Mouse (Mus musculus) kidney, embryonic 16.5 days (tissue): ENCODE measurements around the gene Abcb4. TPM values are rescaled to one million over a fixed set of nuclear protein-coding genes. Genes with fewer than 3 reads are reported as not detected.
A peak's percentile ranks its signal among the peaks of the same experiment; 100 is the strongest.
"Not testable (repeated sequence)": the region's sequence is repeated elsewhere in the genome, so short reads cannot be mapped to it uniquely, and the experiment has no call there.

Source experiments
- ATAC-seq: fragments of 200-750 bp; cut with Nextera tagmentation; 2 replicates; pipeline ENCODE4 v1.8.0; 2017; ENCODE audit warnings: moderate TSS enrichment; ENCODE audit not compliant: low FRiP score, low TSS enrichment
- H3K27ac ChIP-seq: fragments of 300-500 bp; sonication (generic); 2 replicates; pipeline ENCODE4 v1.5.1; 2014; ENCODE audit warnings: low read length
- H3K27me3 ChIP-seq: fragments of 300-500 bp; sonication (generic); 2 replicates; pipeline ENCODE4 v1.6.1; 2014; ENCODE audit warnings: low read length, control low read depth, mixed read lengths; ENCODE audit not compliant: insufficient read depth
- H3K36me3 ChIP-seq: fragments of 300-500 bp; sonication (generic); 2 replicates; pipeline ENCODE4 v1.6.1; 2014; ENCODE audit warnings: low read length, control low read depth, mixed read lengths; ENCODE audit not compliant: insufficient read depth
- H3K4me1 ChIP-seq: fragments of 300-500 bp; sonication (generic); 2 replicates; pipeline ENCODE4 v1.6.1; 2014; ENCODE audit warnings: low read length, control low read depth, mixed read lengths; ENCODE audit not compliant: insufficient read depth
- H3K4me2 ChIP-seq: fragments of 300-500 bp; sonication (generic); replicated peaks from 2 replicates; pipeline ENCODE4 v1.6.1; 2014; ENCODE audit warnings: low read depth, low read length
- H3K4me3 ChIP-seq: fragments of 300-500 bp; sonication (generic); 2 replicates; pipeline ENCODE4 v1.5.1; 2014; ENCODE audit warnings: mild to moderate bottlenecking, low read length
- H3K9ac ChIP-seq: fragments of 300-500 bp; sonication (generic); replicated peaks from 2 replicates; pipeline ENCODE4 v1.6.1; 2014; ENCODE audit warnings: low read length
- H3K9me3 ChIP-seq: fragments of 300-500 bp; sonication (generic); 2 replicates; pipeline ENCODE4 v1.6.1; 2016; ENCODE audit warnings: low read length, control low read depth
- WGBS: fragments of 180-500 bp; shearing (Covaris S2); extraction: QIAGEN DNeasy Blood & Tissue Kit; methylation state at CpG from one replicate; pipeline ENCODE4 v1.1.7; 2014; 5-methylcytosine and 5-hydroxymethylcytosine counted together
- polyA plus RNA-seq: library from polyadenylated mRNA; unstranded; fragments of >200 nt; fragmentation: Nextera tagmentation; extraction: Ambion mirVana; gene quantifications from 2 replicates; pipeline ENCODE4 v1.2.1, GENCODE M21; 2015

Gene Abcb4
- polyA plus RNA-seq, 1 experiment from 2014 or later, result 0.09 TPM

DNA sequence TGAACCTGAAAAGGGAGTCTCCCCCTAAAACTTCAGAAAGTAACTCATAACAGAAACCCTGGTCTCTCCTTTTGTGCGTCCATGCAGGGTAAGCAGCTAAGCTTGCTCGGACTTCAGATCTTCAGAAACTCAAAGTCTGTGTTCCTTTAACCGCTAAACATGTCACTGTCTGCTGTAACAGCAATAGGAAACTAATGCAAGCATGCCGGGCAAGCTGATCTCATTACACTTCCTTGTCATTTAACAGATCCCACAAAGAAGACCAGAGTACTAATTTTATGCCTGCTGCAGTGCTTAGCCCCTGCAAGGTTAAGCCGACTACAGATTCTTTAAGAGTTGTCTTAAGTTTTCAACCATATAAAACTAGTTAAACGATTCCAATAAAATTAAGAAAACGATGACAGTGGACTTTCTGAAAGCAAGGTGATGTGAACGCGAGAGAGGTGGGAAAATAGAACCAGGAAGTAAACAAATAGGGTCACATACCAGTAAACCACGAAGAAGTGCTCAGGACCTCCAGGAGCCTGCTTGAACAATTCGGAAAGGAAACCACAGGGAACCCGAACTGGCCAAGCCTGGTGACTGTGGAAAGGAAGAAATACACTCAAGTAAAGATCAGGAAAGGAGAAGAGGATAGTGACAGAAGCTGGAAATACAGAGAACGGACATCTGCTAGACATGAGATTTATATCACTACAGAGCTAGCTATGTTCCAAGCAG is 102.6 kb downstream of the Abcb4 start:
- peak overlapping the region; percentile 80 for H3K4me3 ChIP-seq
- 10% methylated on average over 13 of the region's 13 CpGs for WGBS
- H3K27ac ChIP-seq, result peak overlapping the region; percentile 92
- peak overlapping the region; percentile 79 for H3K4me2 ChIP-seq
- H3K36me3 ChIP-seq, result peaks cover 24% of the 10 kb centered on the region
- 0 out of 2 replicates have a peak, but pooled peaks cover 10% of the 10 kb centered on the region for H3K4me1 ChIP-seq
- ATAC-seq, result no peak
- H3K9me3 ChIP-seq, result no peaks in the 10 kb centered on the region
- H3K27me3 ChIP-seq, result no peaks in the 10 kb centered on the region
- peak overlapping the region; percentile 86 for H3K9ac ChIP-seq

GRCm38 (mm10) chr5:8996686-8997512 is 103.4 kb downstream of the Abcb4 start, which contains the start of gene Crot:
Crot (minus strand) TSS chr5:8997324.
- peak within 1 kb of the TSS; percentile 79 for H3K4me2 ChIP-seq
- H3K36me3 ChIP-seq, result peaks cover 16% of the 10 kb centered on the region; the same call in 1 of the 2 replicates
- peak within 1 kb of the TSS; percentile 80 for H3K4me3 ChIP-seq
- ATAC-seq, result peak; percentile 100
- peak within 1 kb of the TSS; percentile 92 for H3K27ac ChIP-seq
- under 1% methylated on average over 54 of the region's 57 CpGs for WGBS
- H3K4me1 ChIP-seq, result 0 out of 2 replicates have a peak, but pooled peaks cover 10% of the 10 kb centered on the region
- H3K9ac ChIP-seq, result peak within 1 kb of the TSS; percentile 86
- H3K27me3 ChIP-seq, result no peaks in the 10 kb centered on the region
- H3K9me3 ChIP-seq, result no peaks in the 10 kb centered on the region

GRCm38 (mm10) chr5:8997513-8997895 is 104.0 kb downstream of the Abcb4 start:
- peak overlapping the region; percentile 80 for H3K4me3 ChIP-seq
- peak overlapping the region; percentile 92 for H3K27ac ChIP-seq
- peaks cover 12% of the 10 kb centered on the region; the same call in 1 of the 2 replicates for H3K36me3 ChIP-seq
- peak overlapping the region; percentile 79 for H3K4me2 ChIP-seq
- no peaks in the 10 kb centered on the region for H3K9me3 ChIP-seq
- peak; percentile 39; the same call in 1 of the 2 replicates for ATAC-seq
- no peaks in the 10 kb centered on the region for H3K27me3 ChIP-seq
- WGBS, result 7% methylated on average over 8 of the region's 8 CpGs
- H3K9ac ChIP-seq, result peak overlapping the region; percentile 86
- H3K4me1 ChIP-seq, result 0 out of 2 replicates have a peak, but pooled peaks cover 10% of the 10 kb centered on the region

GRCm38 (mm10) chr5:8999108-8999507 is 105.6 kb downstream of the Abcb4 start:
- H3K27ac ChIP-seq, result peak overlapping the region; percentile 13; the same call in 1 of the 2 replicates
- no peak overlapping the region for H3K4me2 ChIP-seq
- H3K27me3 ChIP-seq, result no peaks in the 10 kb centered on the region
- 0 out of 2 replicates have a peak, but pooled peaks cover 10% of the 10 kb centered on the region for H3K4me1 ChIP-seq
- 69% methylated on average over 4 of the region's 4 CpGs for WGBS
- peaks cover 4% of the 10 kb centered on the region; the same call in 1 of the 2 replicates for H3K36me3 ChIP-seq
- no peak overlapping the region for H3K9ac ChIP-seq
- no peak for ATAC-seq
- 0 out of 2 replicates have a peak, but pooled peaks cover 3% of the 10 kb centered on the region for H3K9me3 ChIP-seq
- no peak overlapping the region for H3K4me3 ChIP-seq

DNA sequence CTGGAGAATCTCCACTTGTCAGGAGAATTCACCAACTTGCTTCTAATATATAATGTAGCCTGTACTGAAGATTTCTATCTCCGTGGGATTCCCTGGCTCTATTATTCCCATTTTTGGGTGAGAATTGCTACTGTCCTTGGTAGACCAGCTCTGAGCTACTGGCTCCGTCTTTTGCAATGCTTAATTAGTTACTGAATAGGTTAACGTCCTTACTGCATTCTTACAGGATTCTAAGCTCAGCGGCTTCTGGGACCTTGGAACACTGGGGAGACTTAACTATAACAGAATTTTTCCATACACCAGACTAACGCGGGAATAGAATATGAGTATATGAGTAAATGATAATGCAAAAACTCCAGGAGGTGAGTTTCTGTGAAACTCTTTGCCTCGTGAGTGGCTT is 106.5 kb downstream of the Abcb4 start:
- H3K9ac ChIP-seq, H3K36me3 ChIP-seq, ATAC-seq, H3K9me3 ChIP-seq, H3K4me1 ChIP-seq, H3K4me3 ChIP-seq, H3K27me3 ChIP-seq, H3K4me2 ChIP-seq: not testable (repeated sequence)
- WGBS, result 48% methylated on average over 7 of the region's 7 CpGs
- peak overlapping the region; percentile 38; the same call in 1 of the 2 replicates for H3K27ac ChIP-seq

DNA sequence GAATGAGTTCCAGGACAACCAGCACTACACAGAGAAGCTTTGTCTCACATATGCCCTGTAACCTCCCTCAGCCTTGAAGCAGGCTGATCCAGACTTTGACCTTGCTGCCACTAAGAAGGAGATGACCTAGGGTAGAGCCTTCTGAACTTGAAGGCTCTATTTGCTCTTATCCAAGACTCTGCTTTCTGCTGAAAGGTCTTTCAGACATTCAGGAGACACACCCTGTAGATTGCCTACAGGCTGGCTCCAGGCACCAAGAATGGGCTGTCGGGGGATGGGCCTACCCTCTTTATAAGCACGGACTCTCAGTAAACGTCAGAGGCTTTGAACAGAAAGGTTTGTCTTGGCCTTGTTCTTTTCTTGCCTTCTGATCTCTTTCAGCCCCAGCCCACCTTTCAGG is 113.1 kb downstream of the Abcb4 start:
- 73% methylated on average over 3 of the region's 3 CpGs for WGBS
- H3K9me3 ChIP-seq, H3K9ac ChIP-seq, H3K27ac ChIP-seq, H3K4me2 ChIP-seq, H3K4me1 ChIP-seq, H3K36me3 ChIP-seq, H3K4me3 ChIP-seq, H3K27me3 ChIP-seq, ATAC-seq: not testable (repeated sequence)

Other genes starting within 250 kb of the Abcb4 start
- gene Abcb1a, start 233.6 kb upstream of the Abcb4 start, polyA plus RNA-seq, result 0.27 and 0.37 TPM in 2 replicates
- gene Abcb1b, start 95.6 kb upstream of the Abcb4 start, polyA plus RNA-seq, result 1.7 and 2.0 TPM in 2 replicates
- gene Crot, start 103.6 kb downstream of the Abcb4 start, polyA plus RNA-seq, result 52.6 and 57.5 TPM in 2 replicates
- 11.6 and 18.6 TPM in 2 replicates for gene Tmem243, start 207.0 kb downstream of the Abcb4 start, polyA plus RNA-seq